Mouse (Mus musculus) adipocyte (in vitro differentiated cells): Measurements from ENCODE around the gene Srrm4.

Experiments
- DNase-seq: peaks from one replicate; pipeline ENCODE4 v3.0.0-alpha.2; 2016; ENCODE audit warnings: low spot score

The Srrm4 gene

GRCm38 (mm10) chr5:116553106-116553505, 38.5 kb downstream of the Srrm4 start:
- DNase-seq: no peak

DNA sequence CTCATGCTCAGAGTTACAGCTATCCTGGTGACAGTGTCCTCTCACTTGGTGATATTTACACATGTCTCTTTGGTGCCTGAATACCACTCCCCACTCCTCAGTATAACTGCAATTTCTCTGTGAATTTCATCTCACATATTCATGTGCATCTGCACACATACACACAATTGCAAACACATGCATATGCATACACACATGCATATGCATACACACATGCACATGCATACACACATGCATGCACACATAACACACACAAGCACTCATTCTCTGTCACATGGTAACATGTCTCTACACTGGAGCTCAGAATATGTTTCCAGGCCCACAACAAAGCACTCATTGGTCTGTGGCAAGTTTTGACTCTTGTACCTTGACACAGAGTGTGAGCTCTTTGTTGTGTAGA, 39.0 kb downstream of the Srrm4 start:
- no peak for DNase-seq

GRCm38 (mm10) chr5:116545746-116546145, 45.9 kb downstream of the Srrm4 start:
- no peak for DNase-seq

GRCm38 (mm10) chr5:116542317-116542716, 49.3 kb downstream of the Srrm4 start:
- no peak for DNase-seq

DNA sequence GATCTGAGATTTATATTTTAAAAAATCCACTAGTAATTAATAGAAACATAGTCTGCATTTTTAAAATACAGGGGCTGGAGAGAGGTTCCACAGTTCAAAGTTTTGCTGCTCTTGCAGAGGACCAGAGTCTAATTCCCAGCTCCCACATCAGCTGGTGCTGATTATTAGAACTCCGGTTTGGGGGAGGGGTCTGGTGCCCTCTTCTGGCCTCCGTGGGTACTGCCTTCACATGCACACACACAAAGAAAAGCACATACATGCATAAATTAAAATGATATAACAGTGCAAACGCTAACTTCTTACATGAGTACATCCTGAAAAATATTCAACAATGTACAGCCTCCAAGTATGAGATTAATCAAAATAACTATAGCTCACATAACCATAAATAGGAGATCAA, 50.5 kb downstream of the Srrm4 start:
- DNase-seq: no peak

DNA sequence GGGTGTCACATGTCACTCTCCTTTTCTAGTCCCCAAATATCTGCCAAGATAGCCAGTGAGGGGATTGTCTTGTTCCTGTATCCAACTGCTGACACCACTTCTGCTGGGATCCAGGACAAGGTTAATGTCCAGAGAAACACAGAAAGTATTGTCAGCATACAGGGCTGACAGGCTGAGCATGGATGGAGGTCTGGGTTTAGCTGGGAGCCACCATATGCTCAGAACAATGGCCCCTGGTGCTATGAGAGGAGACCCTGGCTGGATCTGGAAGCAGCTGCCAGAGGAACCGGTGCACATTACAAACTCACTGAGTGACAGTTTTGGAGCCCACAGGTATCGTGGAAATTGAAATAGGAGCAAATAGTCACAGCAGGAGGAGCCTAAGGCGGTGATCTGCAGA, 52.3 kb downstream of the Srrm4 start:
- no peak for DNase-seq

DNA sequence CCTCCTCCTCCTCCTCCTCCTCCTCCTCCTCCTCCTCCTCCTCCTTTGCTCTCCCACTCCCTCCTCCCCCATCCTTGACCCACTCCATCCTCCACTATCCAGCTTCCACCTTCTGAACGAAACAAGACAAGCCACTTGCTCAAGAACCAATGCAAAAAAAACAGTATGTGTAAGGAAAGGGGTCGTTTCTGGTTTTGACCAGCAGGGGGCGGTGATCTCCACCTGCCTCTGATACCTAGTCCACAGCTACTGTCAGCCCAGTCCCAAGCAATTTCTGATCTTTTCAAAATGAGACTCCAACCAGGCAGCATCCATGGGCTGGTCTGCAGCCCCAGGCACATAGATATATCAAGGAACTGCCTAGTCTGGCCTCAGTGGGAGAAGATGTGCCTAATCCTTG, 53.1 kb downstream of the Srrm4 start:
- DNase-seq: no peak

DNA sequence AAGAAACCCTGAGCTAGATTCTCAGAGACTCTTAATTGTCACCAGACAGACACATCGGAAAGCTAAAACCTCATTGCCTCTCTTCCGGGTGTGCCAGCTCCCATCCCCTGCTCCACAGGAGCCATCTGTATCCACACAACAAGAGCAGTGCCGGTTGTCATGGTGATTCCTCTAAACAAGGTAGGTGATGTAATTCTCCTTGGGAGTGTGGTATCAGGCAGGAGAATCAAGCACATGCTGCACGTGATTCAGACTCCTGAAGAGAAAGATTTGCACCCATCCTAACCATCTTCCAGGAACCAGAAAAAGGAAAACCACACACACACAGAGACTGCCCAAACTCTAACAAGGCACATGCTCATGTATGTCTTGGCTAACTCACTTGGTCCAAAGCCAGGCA, 65.3 kb downstream of the Srrm4 start:
- DNase-seq: no peak

DNA sequence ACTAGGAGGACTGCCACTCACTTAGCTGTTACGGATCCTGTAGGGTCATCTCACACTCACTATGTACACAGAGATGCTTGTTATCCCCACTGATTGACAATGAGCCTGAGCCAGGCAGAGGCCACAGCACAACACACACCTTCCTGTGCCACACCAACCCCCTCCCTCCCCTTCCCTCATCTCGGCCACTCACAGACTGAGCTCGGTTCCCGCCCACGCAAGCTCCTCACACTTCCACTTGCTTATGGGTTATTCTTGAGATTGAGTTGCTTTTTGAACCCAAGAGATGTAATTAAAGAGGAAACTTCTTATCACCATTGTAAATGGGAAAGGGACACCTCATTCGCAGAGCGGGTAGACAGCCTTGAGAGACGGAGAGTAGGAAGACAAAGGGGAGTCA, 66.3 kb downstream of the Srrm4 start:
- DNase-seq: no peak

DNA sequence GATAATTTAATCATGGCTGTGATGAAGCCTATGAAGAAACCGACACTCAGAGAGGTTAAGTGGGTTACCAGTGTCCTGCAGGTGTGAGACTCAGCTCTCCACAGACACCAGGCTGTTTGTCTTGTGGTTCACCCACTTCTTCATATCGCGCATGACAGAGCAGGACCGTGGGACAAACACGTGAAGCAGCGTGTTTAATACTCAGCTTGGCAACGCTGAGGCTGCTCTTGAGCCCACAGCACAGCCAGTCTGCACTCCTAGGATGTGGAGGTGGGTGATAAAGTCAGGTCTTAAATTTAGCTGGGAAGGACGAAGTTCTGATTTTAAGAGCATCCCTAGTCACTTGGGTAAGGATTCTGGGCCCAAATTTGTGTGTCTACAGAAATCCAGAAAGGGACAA, 68.1 kb downstream of the Srrm4 start:
- no peak for DNase-seq

DNA sequence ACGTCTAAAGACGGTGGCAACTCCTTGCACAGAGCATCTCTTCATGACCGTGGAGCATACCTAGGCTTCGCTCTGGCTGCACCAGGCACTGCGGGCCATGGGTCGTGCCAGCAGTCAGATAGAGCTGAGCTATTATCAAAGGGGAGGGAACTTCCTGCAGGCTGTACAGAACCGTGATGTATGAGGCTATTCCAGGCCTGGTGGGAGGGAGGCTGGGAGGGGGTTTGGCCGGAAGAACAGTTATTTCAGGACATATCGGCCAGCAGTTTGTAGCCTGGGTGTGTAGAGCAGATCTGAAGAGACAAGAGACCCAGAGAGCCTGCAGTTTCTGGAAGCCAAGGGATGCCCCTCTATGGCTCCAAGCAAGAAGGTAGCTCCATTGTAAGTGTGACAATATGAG, 68.5 kb downstream of the Srrm4 start:
- no peak for DNase-seq

- DNase-seq: no peak
Measured at GRCm38 (mm10) chr5:116522273-116522672, 69.3 kb downstream of the Srrm4 start.

- DNase-seq: no peak
Measured at GRCm38 (mm10) chr5:116518047-116518446, 73.6 kb downstream of the Srrm4 start.

DNA sequence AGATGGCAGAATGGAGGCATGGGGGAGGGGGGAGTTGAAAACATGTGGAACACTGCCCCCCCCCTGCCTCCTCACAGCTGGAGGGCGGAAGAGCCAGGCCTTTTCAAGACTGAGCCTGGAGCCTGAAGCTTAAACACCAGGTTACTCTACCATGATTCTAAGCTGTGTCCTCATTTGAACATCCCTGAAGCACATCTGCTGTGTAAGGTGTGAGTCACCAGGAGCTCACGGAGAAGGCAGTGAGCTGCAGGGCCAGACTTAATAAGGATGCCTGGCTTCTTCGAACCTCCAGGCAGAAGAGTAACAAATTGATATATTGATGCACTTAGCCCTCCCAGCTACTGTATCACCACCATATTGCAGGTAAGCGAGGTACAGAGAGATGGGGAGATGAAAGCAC, 79.5 kb downstream of the Srrm4 start:
- no peak for DNase-seq

GRCm38 (mm10) chr5:116510229-116510628, 81.4 kb downstream of the Srrm4 start:
- no peak for DNase-seq

- DNase-seq: no peak
Measured at GRCm38 (mm10) chr5:116501342-116501741, 90.3 kb downstream of the Srrm4 start.

GRCm38 (mm10) chr5:116498880-116499640, 92.6 kb downstream of the Srrm4 start:
- DNase-seq: no peak

DNA sequence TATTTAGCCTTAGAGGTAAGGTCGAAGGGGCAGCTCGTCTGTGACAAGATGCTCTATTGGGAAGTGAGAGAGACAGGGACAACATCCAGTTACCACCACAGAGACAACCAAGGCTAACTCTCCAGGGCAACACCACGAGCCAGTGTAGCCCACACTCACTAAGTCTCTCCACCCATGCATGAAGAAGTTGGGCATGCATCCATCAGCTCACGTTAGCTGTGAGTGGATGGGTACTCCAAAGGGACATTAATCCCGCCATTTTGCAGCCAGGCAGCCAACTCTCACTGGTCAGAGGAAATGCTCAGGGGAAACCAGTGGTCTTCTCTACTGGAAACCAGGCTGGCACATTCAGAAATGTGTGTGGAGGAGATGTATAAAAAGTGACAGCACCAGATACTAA, 93.8 kb downstream of the Srrm4 start:
- DNase-seq: no peak

DNA sequence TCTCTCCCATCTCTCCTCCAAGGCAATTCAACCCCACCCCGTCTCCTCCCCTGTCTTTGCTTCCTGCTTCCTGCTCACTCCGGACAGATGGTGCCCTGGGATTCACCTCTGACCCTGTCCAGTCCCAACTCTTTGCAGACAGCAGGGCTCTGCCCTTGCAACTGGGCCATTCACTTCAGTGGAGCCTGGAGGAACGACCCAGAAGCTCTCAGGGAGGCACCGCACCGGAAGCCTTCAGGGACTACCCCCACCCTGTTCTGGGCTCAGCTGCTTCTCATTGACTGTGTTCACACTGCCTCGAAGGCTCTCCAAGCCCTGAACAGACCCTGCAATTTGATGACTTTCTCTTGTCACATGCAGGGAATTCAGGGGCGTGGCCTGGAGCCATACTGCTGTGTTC, 94.4 kb downstream of the Srrm4 start:
- no peak for DNase-seq

DNA sequence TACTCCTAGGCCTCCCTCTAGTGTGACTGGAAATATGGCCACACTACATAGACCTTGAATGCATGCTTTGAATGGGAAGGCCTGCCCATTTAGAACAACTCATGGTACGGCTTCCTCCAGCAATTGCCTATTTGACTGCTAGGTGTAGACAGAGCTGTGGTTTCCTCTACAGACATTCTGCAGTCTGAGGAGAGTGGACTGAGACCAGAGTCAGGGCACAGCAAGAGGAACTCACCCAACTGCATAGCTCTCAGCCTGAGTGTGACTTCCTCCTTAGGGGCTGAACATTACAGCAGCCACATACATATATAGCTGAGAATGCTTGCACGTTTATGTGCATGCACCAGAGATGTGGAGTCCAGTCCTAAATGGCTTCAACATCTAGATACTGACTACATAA, 94.9 kb downstream of the Srrm4 start:
- no peak for DNase-seq

GRCm38 (mm10) chr5:116495466-116495865, 96.2 kb downstream of the Srrm4 start:
- DNase-seq: no peak

- DNase-seq: no peak
Measured at GRCm38 (mm10) chr5:116494377-116494776, 97.2 kb downstream of the Srrm4 start.

DNA sequence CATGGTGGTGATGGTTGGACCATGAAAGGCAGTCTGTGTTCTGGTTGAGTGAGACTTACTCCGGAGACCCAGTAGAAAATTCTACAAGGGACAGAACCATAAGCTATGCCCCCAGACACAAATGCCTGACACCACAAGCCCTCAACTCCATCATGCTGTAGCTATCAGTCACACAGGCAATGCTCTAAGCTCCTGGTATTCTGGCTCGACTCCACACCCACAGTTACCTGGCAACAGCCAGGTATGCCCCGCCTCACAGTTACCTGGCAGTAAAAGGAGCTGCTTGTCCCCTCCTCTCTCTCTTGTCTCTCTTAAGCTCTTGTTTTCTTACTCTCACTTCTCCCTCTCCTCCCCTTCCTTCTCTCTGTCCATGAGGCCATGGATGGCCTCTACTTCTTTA, 98.9 kb downstream of the Srrm4 start:
- DNase-seq: no peak

GRCm38 (mm10) chr5:116491794-116492420, 99.7 kb downstream of the Srrm4 start:
- no peak for DNase-seq
